Mouse (Mus musculus) cortical plate, adult 2 months (tissue): ENCODE measurements at regions not wholly inside any gene's neighbourhood (a gene's known extent, or its start where the extent isn't known, plus 50 kb on each side); places are given as distances from the start of the nearest gene placed in this dataset.

Source experiments
- CTCF ChIP-seq: fragments of 200-500 bp; IDR thresholded peaks from 2 replicates; pipeline ENCODE4 v1.5.1; 2011; ENCODE audit warnings: mild to moderate bottlenecking, control low read depth, low read length; ENCODE audit not compliant: insufficient read depth; ENCODE audit errors: extremely low read depth
- POLR2A ChIP-seq: fragments of 200-500 bp; IDR thresholded peaks from 2 replicates; pipeline ENCODE4 v1.6.1; 2011; ENCODE audit warnings: mild to moderate bottlenecking, low read length, control low read depth; ENCODE audit not compliant: insufficient read depth; ENCODE audit errors: extremely low read depth

- no peak for TF ChIP-seq POLR2A
- TF ChIP-seq CTCF: no peak
These were observed 617.4 kb upstream of the Fam160b2 start for GRCm38 (mm10) chr14:71217041-71217440.
